Mouse (Mus musculus) v-Abl transformed pro-B cells (cell line): ENCODE measurements around the gene Qrfpr.

Source experiments
- in situ Hi-C, 2 experiments: fragments of 400-800 bp; cut with MboI; formaldehyde crosslinking; loops; one replicate each; pipeline ENCODE4 v1.15.1; 2025; ENCODE audit not compliant: unreplicated experiment in 2 of 2

Gene Qrfpr

GRCm38 (mm10) chr3:36150934-36151686 lies 71.0 kb downstream of the Qrfpr start, which contains the start of gene D3Ertd254e:
Gene D3Ertd254e, plus strand, starts transcription at chr3:36151017.
- in situ Hi-C loops, result no loop called here

- in situ Hi-C loops, result no loop called here
These were observed 71.6 kb downstream of the Qrfpr start for GRCm38 (mm10) chr3:36150537-36150933.

- in situ Hi-C loops, result loop anchor here (5.0 kb wide), 2 partner anchors 167 to 447 kb away; no protein-coding TSS in a partner anchor
These were observed 83.1 kb downstream of the Qrfpr start for GRCm38 (mm10) chr3:36138996-36139395.

- in situ Hi-C loops, result loop anchor here (5.0 kb wide), 2 partner anchors 166 to 446 kb away; no protein-coding TSS in a partner anchor
These were observed 83.9 kb downstream of the Qrfpr start for GRCm38 (mm10) chr3:36138171-36138660.

- in situ Hi-C loops, result loop anchor here (5.0 kb wide), 2 partner anchors 165 to 445 kb away; no protein-coding TSS in a partner anchor
These were observed 84.6 kb downstream of the Qrfpr start for GRCm38 (mm10) chr3:36137560-36137959.

- in situ Hi-C loops, result loop anchor here (5.0 kb wide), 2 partner anchors 164 to 444 kb away; no protein-coding TSS in a partner anchor
These were observed 86.0 kb downstream of the Qrfpr start for GRCm38 (mm10) chr3:36136152-36136551.
